Mouse (Mus musculus) thymus, adult 2 months (tissue): ENCODE results near the gene Gorasp1.

ENCODE experiments used
- CTCF ChIP-seq: fragments of 200-500 bp; IDR thresholded peaks from 2 replicates; pipeline ENCODE4 v1.5.1; 2012; ENCODE audit warnings: mild to moderate bottlenecking, control low read depth, low read length, moderate library complexity, borderline replicate concordance; ENCODE audit not compliant: control insufficient read depth, poor library complexity, insufficient read depth; ENCODE audit errors: extremely low read depth
- POLR2A ChIP-seq: fragments of 200-500 bp; IDR thresholded peaks from 2 replicates; pipeline ENCODE4 v1.6.1; 2012; ENCODE audit warnings: mild to moderate bottlenecking, low read length, control low read depth, moderate library complexity; ENCODE audit not compliant: control insufficient read depth, poor library complexity, insufficient read depth; ENCODE audit errors: extremely low read depth

DNA sequence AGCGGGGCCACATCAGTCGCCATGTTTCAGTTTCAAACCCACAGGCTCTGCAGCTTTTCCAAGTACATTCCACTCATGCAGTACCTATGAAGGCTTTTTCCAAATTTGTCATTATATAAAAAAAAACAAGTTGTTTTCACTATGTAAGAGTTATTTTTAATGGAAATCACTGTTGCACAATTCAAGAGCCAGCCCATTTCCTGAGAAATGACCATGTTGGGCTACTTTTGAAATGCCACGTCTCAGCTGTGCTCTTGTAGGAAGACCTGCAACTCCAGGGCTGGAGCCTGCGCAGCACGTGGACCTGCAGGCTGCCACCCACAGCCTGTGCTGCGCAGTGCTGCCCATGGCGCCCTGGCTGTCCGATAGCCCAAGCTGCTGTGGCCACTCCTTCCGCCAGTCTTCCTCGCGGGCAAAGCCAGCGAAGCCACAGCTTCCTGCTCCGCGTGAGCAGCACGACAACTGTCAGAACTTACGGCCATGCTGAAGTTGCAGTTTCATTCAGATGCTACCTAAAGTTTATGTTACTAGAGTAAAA is 12.2 kb downstream of the Gorasp1 start:
- TF ChIP-seq POLR2A, result no peak
- TF ChIP-seq CTCF, result no peak
